Mouse (Mus musculus) intestine, embryonic 16.5 days (tissue): ENCODE results near the gene Calm4. TPM values are rescaled to one million over a fixed set of nuclear protein-coding genes. Genes with fewer than 3 reads are reported as not detected.
"Not testable (repeated sequence)": the region's sequence is repeated elsewhere in the genome, so short reads cannot be mapped to it uniquely, and the experiment has no call there.

ENCODE experiments used
- ATAC-seq: fragments of 200-750 bp; cut with Nextera tagmentation; 2 replicates; pipeline ENCODE4 v1.8.0; 2017; ENCODE audit warnings: moderate TSS enrichment, moderate library complexity
- H3K27ac ChIP-seq: fragments of 300-500 bp; sonication (generic); 2 replicates; pipeline ENCODE4 v1.5.1; 2014; ENCODE audit warnings: mild to moderate bottlenecking, low read length
- H3K27me3 ChIP-seq: fragments of 300-500 bp; sonication (generic); replicated peaks from 2 replicates; pipeline ENCODE4 v1.6.1; 2014; ENCODE audit warnings: low read length, control low read depth, mixed read lengths; ENCODE audit not compliant: control insufficient read depth, insufficient read depth
- H3K36me3 ChIP-seq: fragments of 300-500 bp; sonication (generic); 2 replicates; pipeline ENCODE4 v1.6.1; 2014; ENCODE audit warnings: low read length, control low read depth; ENCODE audit not compliant: control insufficient read depth, insufficient read depth
- H3K4me1 ChIP-seq: fragments of 300-500 bp; sonication (generic); 2 replicates; pipeline ENCODE4 v1.6.1; 2014; ENCODE audit warnings: low read length, control low read depth, mixed read lengths; ENCODE audit not compliant: control insufficient read depth, insufficient read depth
- H3K4me2 ChIP-seq: fragments of 300-500 bp; sonication (generic); 2 replicates; pipeline ENCODE4 v1.6.1; 2014; ENCODE audit warnings: low read depth, low read length, control low read depth
- H3K4me3 ChIP-seq: fragments of 300-500 bp; sonication (generic); 2 replicates; pipeline ENCODE4 v1.5.1; 2014; ENCODE audit warnings: mild to moderate bottlenecking, low read length
- H3K9ac ChIP-seq: fragments of 300-500 bp; sonication (generic); 2 replicates; pipeline ENCODE4 v1.6.1; 2014; ENCODE audit warnings: low read depth, low read length
- H3K9me3 ChIP-seq: fragments of 300-500 bp; sonication (generic); 2 replicates; pipeline ENCODE4 v1.6.1; 2016; ENCODE audit warnings: low read length, control low read depth; ENCODE audit not compliant: control insufficient read depth
- WGBS: fragments of 180-500 bp; shearing (Covaris S2); extraction: QIAGEN DNeasy Blood & Tissue Kit; methylation state at CpG from one replicate; pipeline ENCODE4 v1.1.7; 2014; 5-methylcytosine and 5-hydroxymethylcytosine counted together
- polyA plus RNA-seq: library from polyadenylated mRNA; unstranded; fragments of >200 nt; fragmentation: Nextera tagmentation; extraction: Ambion mirVana; gene quantifications from 2 replicates; pipeline ENCODE4 v1.2.1, GENCODE M21; 2015

Calm4 gene
- polyA plus RNA-seq, 1 experiment from 2014 or later, result 0.39 TPM

DNA sequence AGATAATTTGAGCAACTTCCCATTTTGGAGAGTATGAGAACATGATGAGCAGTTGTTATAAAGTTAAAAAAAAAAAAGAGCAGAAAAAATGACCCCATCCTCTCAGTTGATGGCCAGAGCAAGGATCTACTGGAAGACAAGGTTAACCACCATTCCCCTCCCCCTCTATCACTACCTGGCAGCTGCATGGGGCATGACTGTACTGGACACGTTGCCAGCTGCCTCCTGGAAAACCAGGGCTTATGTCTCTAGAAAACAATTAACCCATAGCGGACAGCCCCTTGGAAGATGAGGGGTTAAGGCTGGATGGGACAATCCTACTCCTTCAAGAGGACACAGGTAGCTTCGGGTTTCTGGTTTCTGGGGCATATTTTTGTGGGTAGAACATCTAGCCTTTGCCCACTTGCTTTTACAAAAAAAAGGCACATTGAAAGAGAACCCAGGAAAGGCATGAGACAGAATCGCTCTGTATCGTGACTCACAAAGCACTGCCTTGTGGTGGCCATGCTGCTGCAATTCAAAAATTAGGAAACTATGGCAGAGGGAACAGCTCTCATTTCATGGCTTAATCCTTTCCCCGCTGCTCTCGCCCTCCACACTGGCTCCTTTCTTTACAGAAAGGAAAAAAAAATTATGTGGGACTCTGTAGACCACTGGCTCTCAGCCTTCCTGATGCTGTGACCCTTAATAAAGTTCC is 30.3 kb upstream of the Calm4 start:
- Histone ChIP-seq H3K4me3 (no peak overlapping the region), H3K9ac (no peak overlapping the region), H3K9me3 (no peaks in the 10 kb centered on the region), H3K27me3 (no peaks in the 10 kb centered on the region), H3K4me1 (peaks cover 4% of the 10 kb centered on the region), H3K27ac (no peak overlapping the region), H3K36me3 (no peaks in the 10 kb centered on the region), H3K4me2 (no peak overlapping the region)
- no peak for ATAC-seq
- WGBS, result 79% methylated on average over 7 of the region's 7 CpGs

DNA sequence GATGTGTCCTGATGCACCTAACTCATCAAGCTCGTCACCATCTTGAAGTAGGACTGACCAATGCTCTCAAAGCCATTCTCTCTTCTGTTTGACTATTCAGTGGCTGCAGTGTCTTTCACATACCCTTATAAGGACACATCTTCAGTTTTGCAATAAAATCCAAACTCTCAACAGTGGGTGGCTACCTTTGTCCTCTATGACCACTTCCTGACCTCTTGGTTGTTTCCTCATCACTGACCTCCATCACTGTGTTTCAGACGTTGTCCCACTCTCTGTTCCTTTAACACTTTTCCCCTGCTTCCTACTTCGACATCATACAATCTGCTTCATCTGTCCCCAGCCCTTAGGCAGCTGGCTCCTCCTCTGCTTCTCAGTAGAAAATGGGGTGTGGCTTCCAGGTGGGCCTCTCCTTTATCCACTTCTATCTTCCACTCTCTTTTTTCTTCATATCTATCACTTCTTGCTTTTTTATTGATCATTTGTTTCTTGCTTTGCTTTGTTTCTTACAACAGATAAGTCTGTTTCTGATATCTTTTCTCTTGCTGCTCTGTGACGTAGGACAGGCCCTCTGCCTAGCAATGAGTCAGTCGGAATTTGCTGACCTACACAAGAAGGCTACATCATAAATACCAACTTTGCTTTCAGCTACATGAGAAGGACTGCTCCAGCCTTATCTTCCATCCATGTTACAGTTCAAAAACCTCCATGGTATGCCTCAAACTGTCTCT is 19.4 kb upstream of the Calm4 start:
- Histone ChIP-seq H3K9ac (no peak overlapping the region), H3K4me1 (no peaks in the 10 kb centered on the region; the same call in 1 of the 2 replicates), H3K27me3 (no peaks in the 10 kb centered on the region), H3K9me3 (no peaks in the 10 kb centered on the region), H3K27ac (no peak overlapping the region), H3K4me3 (no peak overlapping the region), H3K36me3 (no peaks in the 10 kb centered on the region), H3K4me2 (no peak overlapping the region)
- ATAC-seq, result peak; percentile 87
- 61% methylated on average over 5 of the region's 5 CpGs for WGBS

DNA sequence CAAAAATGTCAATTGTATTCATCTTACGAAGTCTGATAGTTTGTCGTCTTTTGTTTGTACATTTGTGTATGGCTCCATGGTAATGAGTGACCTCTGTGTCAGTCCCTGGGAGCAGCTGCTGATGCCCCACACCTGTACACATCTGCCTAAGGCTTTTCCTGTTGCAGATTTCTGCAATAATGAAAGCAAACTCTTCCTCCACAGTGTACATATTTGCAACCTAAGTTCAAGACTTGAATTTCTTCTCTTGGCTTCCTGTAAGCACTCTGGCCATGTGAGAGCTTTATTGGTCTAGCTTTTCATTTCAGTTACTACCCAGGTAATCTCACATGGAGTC is 18.8 kb upstream of the Calm4 start:
- Histone ChIP-seq H3K9ac (no peak overlapping the region), H3K9me3 (no peaks in the 10 kb centered on the region), H3K4me3 (no peak overlapping the region), H3K36me3 (no peaks in the 10 kb centered on the region), H3K4me1 (no peaks in the 10 kb centered on the region; the same call in 1 of the 2 replicates), H3K4me2 (no peak overlapping the region), H3K27ac (no peak overlapping the region), H3K27me3 (no peaks in the 10 kb centered on the region)
- peak; percentile 52 for ATAC-seq
- 64% methylated on average over 2 of the region's 2 CpGs for WGBS

DNA sequence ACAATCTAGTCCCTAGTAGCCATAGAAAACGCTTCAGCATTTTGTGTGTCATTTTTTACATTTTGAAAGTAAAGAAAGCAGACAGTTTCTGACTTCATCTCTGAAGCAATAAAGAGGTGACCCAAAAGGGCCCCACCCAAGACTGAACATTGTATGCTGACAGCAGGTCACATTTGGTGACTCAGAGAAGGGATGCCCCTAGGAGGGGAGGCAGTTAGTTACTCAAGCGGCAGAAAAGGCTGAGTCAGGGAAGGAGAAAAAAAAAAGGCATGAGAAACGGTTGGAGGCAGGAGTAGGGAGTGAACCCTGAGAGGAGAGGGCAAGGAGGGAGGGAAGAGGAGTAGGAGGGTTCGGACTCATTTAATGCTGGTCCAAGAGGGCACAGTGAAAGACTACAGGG is 15.5 kb upstream of the Calm4 start:
- Histone ChIP-seq H3K27me3 (no peaks in the 10 kb centered on the region), H3K4me2 (no peak overlapping the region), H3K27ac (no peak overlapping the region), H3K4me3 (no peak overlapping the region), H3K36me3 (no peaks in the 10 kb centered on the region), H3K4me1 (no peaks in the 10 kb centered on the region; the same call in 1 of the 2 replicates), H3K9ac (no peak overlapping the region), H3K9me3 (no peaks in the 10 kb centered on the region)
- WGBS, result 51% methylated on average over 4 of the region's 4 CpGs
- peak; percentile 34; the same call in 1 of the 2 replicates for ATAC-seq

DNA sequence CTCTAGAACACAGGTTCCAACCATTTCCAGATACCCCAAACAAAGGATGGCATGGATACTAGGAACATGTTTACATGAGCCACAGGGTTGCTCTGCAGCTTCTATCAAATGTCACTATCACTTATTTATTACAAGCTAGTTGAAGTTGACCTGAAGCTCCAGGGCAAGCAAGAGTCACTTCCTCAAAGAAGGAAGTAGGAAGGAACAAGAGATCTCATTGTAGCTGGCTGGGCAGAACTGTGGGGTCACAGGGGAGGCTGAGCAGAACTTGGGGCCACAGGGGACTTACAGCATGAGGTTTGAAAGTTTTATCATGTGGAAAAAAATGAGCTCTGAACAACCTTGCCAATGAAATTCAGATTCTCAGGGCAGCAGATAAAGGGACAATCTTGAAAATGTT is 11.8 kb upstream of the Calm4 start:
- no peak for ATAC-seq
- H3K27me3 ChIP-seq, result no peaks in the 10 kb centered on the region
- no peaks in the 10 kb centered on the region for H3K36me3 ChIP-seq
- no peak overlapping the region for H3K4me3 ChIP-seq
- H3K27ac ChIP-seq, result no peak overlapping the region
- no peaks in the 10 kb centered on the region for H3K9me3 ChIP-seq
- no peak overlapping the region for H3K4me2 ChIP-seq
- no peak overlapping the region for H3K9ac ChIP-seq
- no peaks in the 10 kb centered on the region; the same call in 1 of the 2 replicates for H3K4me1 ChIP-seq

DNA sequence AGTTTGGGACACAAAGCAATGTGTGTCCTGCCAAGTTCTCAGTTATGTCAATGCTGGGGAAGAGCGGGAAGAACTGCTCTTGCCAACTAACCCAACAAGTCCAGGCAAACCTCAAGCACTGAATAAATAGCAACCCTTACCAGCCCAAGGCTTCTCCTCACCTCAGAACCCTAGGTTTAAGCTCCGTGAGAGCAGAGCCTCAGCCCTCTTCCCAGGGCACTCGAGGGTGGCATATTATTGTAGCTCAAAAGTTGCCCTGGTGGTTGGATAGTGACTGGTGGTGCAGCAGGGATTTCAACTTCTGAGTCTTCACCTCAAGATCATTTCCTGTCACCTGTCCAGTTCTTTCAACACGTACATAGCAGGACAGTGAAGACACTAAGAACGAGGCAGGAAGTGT is 6.0 kb upstream of the Calm4 start:
- no peak for ATAC-seq
- H3K27ac ChIP-seq, result no peak overlapping the region
- no peak overlapping the region for H3K9ac ChIP-seq
- H3K4me2 ChIP-seq, result no peak overlapping the region
- no peaks in the 10 kb centered on the region for H3K9me3 ChIP-seq
- H3K4me1 ChIP-seq, result no peaks in the 10 kb centered on the region
- no peaks in the 10 kb centered on the region for H3K36me3 ChIP-seq
- WGBS, result 80% methylated on average over 5 of the region's 5 CpGs
- no peak overlapping the region for H3K4me3 ChIP-seq
- no peaks in the 10 kb centered on the region for H3K27me3 ChIP-seq

DNA sequence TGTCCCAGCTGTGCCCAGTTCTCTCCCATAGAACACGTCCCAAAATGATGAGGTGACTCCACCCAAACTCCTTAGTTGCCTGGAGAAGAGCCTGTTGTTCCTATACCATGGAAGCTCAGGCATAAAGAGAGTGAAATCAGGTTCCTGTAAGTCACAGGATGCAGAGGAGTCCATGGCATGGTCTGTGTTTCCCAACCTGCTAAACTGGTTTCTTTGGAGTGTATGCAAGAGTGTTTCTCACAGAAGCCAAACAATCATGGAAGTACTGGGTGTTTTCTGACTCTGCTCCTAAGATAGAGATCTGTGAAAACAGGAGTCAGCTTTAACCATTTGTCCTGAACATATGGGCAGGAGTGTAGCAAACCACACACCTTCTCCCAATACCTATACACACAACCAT is 5.6 kb upstream of the Calm4 start:
- ATAC-seq, result peak; percentile 75
- H3K4me2 ChIP-seq, result no peak overlapping the region
- H3K36me3 ChIP-seq, result no peaks in the 10 kb centered on the region
- H3K9me3 ChIP-seq, result no peaks in the 10 kb centered on the region
- H3K27ac ChIP-seq, result no peak overlapping the region
- H3K27me3 ChIP-seq, result no peaks in the 10 kb centered on the region
- WGBS, result 46% methylated on average over 1 of the region's 1 CpGs
- no peak overlapping the region for H3K4me3 ChIP-seq
- no peaks in the 10 kb centered on the region for H3K4me1 ChIP-seq
- H3K9ac ChIP-seq, result no peak overlapping the region

DNA sequence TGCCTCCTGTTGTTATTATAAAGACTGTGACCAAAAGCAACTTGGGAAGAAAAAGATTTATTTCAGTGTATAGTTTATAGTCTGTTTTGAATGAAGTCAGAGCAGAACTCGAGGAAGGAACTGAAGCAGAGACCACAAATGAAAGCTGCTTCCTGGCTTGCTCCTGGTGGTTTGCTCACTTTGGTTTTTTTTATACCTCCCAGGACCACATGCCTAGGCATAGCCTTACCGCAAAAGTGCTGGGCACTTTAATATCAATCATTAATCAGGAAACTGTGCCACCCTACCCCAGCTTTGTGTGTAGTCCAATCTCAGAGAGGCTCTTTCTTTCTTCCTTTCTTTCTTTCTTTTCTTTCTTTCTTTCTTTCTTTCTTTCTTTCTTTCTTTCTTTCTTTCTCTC is 5.1 kb upstream of the Calm4 start:
- no peaks in the 10 kb centered on the region for H3K36me3 ChIP-seq
- ATAC-seq, result no peak
- no peaks in the 10 kb centered on the region for H3K9me3 ChIP-seq
- H3K4me1 ChIP-seq, result no peaks in the 10 kb centered on the region
- H3K27me3 ChIP-seq, result no peaks in the 10 kb centered on the region
- H3K27ac ChIP-seq, result no peak overlapping the region
- H3K4me3 ChIP-seq, result no peak overlapping the region
- H3K4me2 ChIP-seq, result no peak overlapping the region
- H3K9ac ChIP-seq, result no peak overlapping the region
- 38% methylated on average over 2 of the region's 2 CpGs for WGBS

DNA sequence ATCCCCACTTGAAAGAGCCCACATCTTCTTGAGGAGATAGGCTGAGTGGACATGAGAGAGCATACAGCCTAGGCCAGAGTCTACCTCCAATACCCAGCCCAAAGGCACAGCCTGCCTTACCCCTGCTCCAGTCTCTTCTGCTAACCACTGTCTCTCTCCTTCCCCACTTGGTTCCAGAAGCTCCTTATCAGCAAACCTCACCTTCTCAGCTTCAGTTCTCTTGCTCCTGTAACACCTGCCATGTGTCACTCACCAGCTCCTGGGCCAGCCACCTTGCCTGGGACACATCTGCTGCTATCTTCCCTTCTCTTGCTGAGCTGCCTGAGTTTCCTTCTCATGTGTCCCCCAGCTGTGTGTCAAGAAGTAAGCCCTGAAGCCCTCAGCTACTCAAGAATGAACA is 3.9 kb upstream of the Calm4 start:
- not testable (repeated sequence) for H3K9me3 ChIP-seq, H3K27ac ChIP-seq, H3K36me3 ChIP-seq, H3K4me1 ChIP-seq, H3K4me2 ChIP-seq, H3K9ac ChIP-seq, H3K27me3 ChIP-seq, H3K4me3 ChIP-seq, ATAC-seq

DNA sequence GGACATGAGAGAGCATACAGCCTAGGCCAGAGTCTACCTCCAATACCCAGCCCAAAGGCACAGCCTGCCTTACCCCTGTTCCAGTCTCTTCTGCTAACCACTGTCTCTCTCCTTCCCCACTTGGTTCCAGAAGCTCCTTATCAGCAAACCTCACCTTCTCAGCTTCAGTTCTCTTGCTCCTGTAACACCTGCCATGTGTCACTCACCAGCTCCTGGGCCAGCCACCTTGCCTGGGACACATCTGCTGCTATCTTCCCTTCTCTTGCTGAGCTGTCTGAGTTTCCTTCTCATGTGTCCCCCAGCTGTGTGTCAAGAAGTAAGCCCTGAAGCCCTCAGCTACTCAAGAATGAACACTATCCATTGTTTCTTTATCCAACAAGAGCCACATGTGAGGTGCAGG is 3.1 kb downstream of the Calm4 start:
- not testable (repeated sequence) for H3K9me3 ChIP-seq, H3K9ac ChIP-seq, H3K27me3 ChIP-seq, H3K27ac ChIP-seq, H3K4me3 ChIP-seq, H3K36me3 ChIP-seq, ATAC-seq, H3K4me2 ChIP-seq, H3K4me1 ChIP-seq
